Mouse (Mus musculus) kidney, embryonic 15.5 days (tissue): ENCODE data around the gene Cald1. TPM values are rescaled to one million over a fixed set of nuclear protein-coding genes. Genes with fewer than 3 reads are reported as not detected.

Experiments
- ATAC-seq: fragments of 200-750 bp; cut with Nextera tagmentation; replicated peaks from 2 replicates; pipeline ENCODE4 v1.8.0; 2017; ENCODE audit warnings: moderate TSS enrichment; ENCODE audit not compliant: low FRiP score
- H3K27ac ChIP-seq: fragments of 300-500 bp; sonication (generic); 2 replicates; pipeline ENCODE4 v1.5.1; 2015; ENCODE audit warnings: mild to moderate bottlenecking, inconsistent platforms
- H3K27me3 ChIP-seq: fragments of 300-500 bp; sonication (generic); 2 replicates; pipeline ENCODE4 v1.6.1; 2015; ENCODE audit warnings: inconsistent platforms
- H3K36me3 ChIP-seq: fragments of 300-500 bp; sonication (generic); 2 replicates; pipeline ENCODE4 v1.6.1; 2015; ENCODE audit warnings: inconsistent platforms
- H3K4me1 ChIP-seq: fragments of 300-500 bp; sonication (generic); 2 replicates; pipeline ENCODE4 v1.6.1; 2015; ENCODE audit warnings: inconsistent platforms
- H3K4me2 ChIP-seq: fragments of 300-500 bp; sonication (generic); 2 replicates; pipeline ENCODE4 v1.6.1; 2015; ENCODE audit warnings: moderate library complexity, mild to moderate bottlenecking, inconsistent platforms
- H3K4me3 ChIP-seq: fragments of 300-500 bp; sonication (generic); replicated peaks from 2 replicates; pipeline ENCODE4 v1.5.1; 2015; ENCODE audit warnings: mild to moderate bottlenecking, inconsistent platforms
- H3K9ac ChIP-seq: fragments of 300-500 bp; sonication (generic); 2 replicates; pipeline ENCODE4 v1.6.1; 2015; ENCODE audit warnings: mild to moderate bottlenecking, inconsistent platforms
- H3K9me3 ChIP-seq: fragments of 300-500 bp; sonication (generic); replicated peaks from 2 replicates; pipeline ENCODE4 v1.6.1; 2016; ENCODE audit warnings: inconsistent platforms
- WGBS: fragments of 180-500 bp; shearing (Covaris S2); methylation state at CpG from one replicate; pipeline ENCODE4 v1.1.7; 2015; ENCODE audit warnings: mixed read lengths; 5-methylcytosine and 5-hydroxymethylcytosine counted together
- polyA plus RNA-seq: library from polyadenylated mRNA; unstranded; fragments of >200 nt; fragmentation: Nextera tagmentation; extraction: Ambion mirVana; gene quantifications from 2 replicates; pipeline ENCODE4 v1.2.1, GENCODE M21; 2015

Cald1 gene
- polyA plus RNA-seq, 1 experiment from 2014 or later: 266 TPM

- no peaks in the 10 kb centered on the region for H3K9me3 ChIP-seq
- no peak for ATAC-seq
- no peak overlapping the region for H3K27ac ChIP-seq
- no peak overlapping the region for H3K4me2 ChIP-seq
- H3K36me3 ChIP-seq: no peaks in the 10 kb centered on the region
- no peak overlapping the region for H3K4me3 ChIP-seq
- no peak overlapping the region for H3K9ac ChIP-seq
- 48% methylated on average over 1 of the region's 1 CpGs for WGBS
- H3K4me1 ChIP-seq: peaks cover 16% of the 10 kb centered on the region; the same call in 1 of the 2 replicates
- H3K27me3 ChIP-seq: no peaks in the 10 kb centered on the region
Measured at GRCm38 (mm10) chr6:34620242-34620641, 21.9 kb downstream of the Cald1 start.

- H3K27me3 ChIP-seq: no peaks in the 10 kb centered on the region
- H3K4me3 ChIP-seq: no peak overlapping the region
- H3K4me1 ChIP-seq: peaks cover 23% of the 10 kb centered on the region
- no peak for ATAC-seq
- H3K9ac ChIP-seq: no peak overlapping the region
- 79% methylated on average over 6 of the region's 6 CpGs for WGBS
- no peak overlapping the region for H3K4me2 ChIP-seq
- H3K9me3 ChIP-seq: no peaks in the 10 kb centered on the region
- no peaks in the 10 kb centered on the region for H3K36me3 ChIP-seq
- peak overlapping the region; percentile 72 for H3K27ac ChIP-seq
Measured at GRCm38 (mm10) chr6:34622865-34623264, 24.6 kb downstream of the Cald1 start.

- H3K27me3 ChIP-seq: no peaks in the 10 kb centered on the region
- peak overlapping the region; percentile 72 for H3K27ac ChIP-seq
- no peak overlapping the region for H3K4me2 ChIP-seq
- WGBS: 57% methylated on average over 7 of the region's 7 CpGs
- no peaks in the 10 kb centered on the region for H3K9me3 ChIP-seq
- no peaks in the 10 kb centered on the region for H3K36me3 ChIP-seq
- H3K4me1 ChIP-seq: peaks cover 27% of the 10 kb centered on the region
- H3K9ac ChIP-seq: no peak overlapping the region
- no peak overlapping the region for H3K4me3 ChIP-seq
- ATAC-seq: no peak
Measured at GRCm38 (mm10) chr6:34623290-34623689, 25.0 kb downstream of the Cald1 start.

- 89% methylated on average over 3 of the region's 3 CpGs for WGBS
- H3K4me1 ChIP-seq: peaks cover 27% of the 10 kb centered on the region
- no peaks in the 10 kb centered on the region for H3K36me3 ChIP-seq
- no peak overlapping the region for H3K9ac ChIP-seq
- no peaks in the 10 kb centered on the region for H3K27me3 ChIP-seq
- H3K27ac ChIP-seq: no peak overlapping the region
- no peak overlapping the region for H3K4me2 ChIP-seq
- H3K4me3 ChIP-seq: no peak overlapping the region
- H3K9me3 ChIP-seq: no peaks in the 10 kb centered on the region
- no peak for ATAC-seq
Measured at GRCm38 (mm10) chr6:34624536-34624935, 26.2 kb downstream of the Cald1 start.

- Histone ChIP-seq H3K4me2 (peak overlapping the region; percentile 1; the same call in 1 of the 2 replicates), H3K4me1 (peaks cover 23% of the 10 kb centered on the region), H3K27ac (peak overlapping the region; percentile 86), H3K36me3 (no peaks in the 10 kb centered on the region), H3K9me3 (no peaks in the 10 kb centered on the region), H3K27me3 (no peaks in the 10 kb centered on the region), H3K4me3 (no peak overlapping the region), H3K9ac (no peak overlapping the region)
- no peak for ATAC-seq
- WGBS: 38% methylated on average over 8 of the region's 8 CpGs
Measured at GRCm38 (mm10) chr6:34626586-34627245, 28.4 kb downstream of the Cald1 start.

- Histone ChIP-seq H3K4me3 (no peak overlapping the region), H3K9me3 (no peaks in the 10 kb centered on the region), H3K27ac (no peak overlapping the region), H3K4me1 (peaks cover 14% of the 10 kb centered on the region), H3K9ac (no peak overlapping the region), H3K27me3 (no peaks in the 10 kb centered on the region), H3K4me2 (no peak overlapping the region), H3K36me3 (no peaks in the 10 kb centered on the region)
- ATAC-seq: no peak
- 33% methylated on average over 1 of the region's 1 CpGs for WGBS
Measured at GRCm38 (mm10) chr6:34628131-34628530, 29.8 kb downstream of the Cald1 start.

GRCm38 (mm10) chr6:34633776-34634175 is 35.5 kb downstream of the Cald1 start:
- H3K9me3 ChIP-seq: no peaks in the 10 kb centered on the region
- no peak; the same call in 1 of the 2 replicates for ATAC-seq

GRCm38 (mm10) chr6:34637588-34638438 is 39.5 kb downstream of the Cald1 start:
- Histone ChIP-seq H3K4me2 (no peak overlapping the region), H3K36me3 (no peaks in the 10 kb centered on the region), H3K9me3 (no peaks in the 10 kb centered on the region), H3K27me3 (no peaks in the 10 kb centered on the region), H3K9ac (no peak overlapping the region), H3K4me1 (peaks cover 45% of the 10 kb centered on the region), H3K27ac (peak overlapping the region; percentile 56), H3K4me3 (no peak overlapping the region)
- WGBS: 52% methylated on average over 10 of the region's 10 CpGs
- no peak for ATAC-seq

More at GRCm38 (mm10) chr6:34633776-34634175, 35.5 kb downstream of the Cald1 start:
- Histone ChIP-seq H3K9ac (no peak overlapping the region), H3K4me1 (peaks cover 20% of the 10 kb centered on the region), H3K36me3 (no peaks in the 10 kb centered on the region), H3K4me2 (no peak overlapping the region), H3K27ac (no peak overlapping the region), H3K4me3 (no peak overlapping the region), H3K27me3 (no peaks in the 10 kb centered on the region)
- WGBS: 46% methylated on average over 3 of the region's 3 CpGs

- Histone ChIP-seq H3K27me3 (no peaks in the 10 kb centered on the region), H3K27ac (peak overlapping the region; percentile 54; the same call in 1 of the 2 replicates), H3K36me3 (no peaks in the 10 kb centered on the region), H3K9me3 (no peaks in the 10 kb centered on the region), H3K4me2 (no peak overlapping the region), H3K9ac (no peak overlapping the region), H3K4me1 (peaks cover 45% of the 10 kb centered on the region), H3K4me3 (no peak overlapping the region)
- no peak for ATAC-seq
- 20% methylated on average over 2 of the region's 2 CpGs for WGBS
Measured at GRCm38 (mm10) chr6:34638667-34639066, 40.4 kb downstream of the Cald1 start.

- Histone ChIP-seq H3K9ac (no peak overlapping the region), H3K4me1 (peaks cover 45% of the 10 kb centered on the region), H3K9me3 (no peaks in the 10 kb centered on the region), H3K4me3 (no peak overlapping the region), H3K4me2 (no peak overlapping the region), H3K27ac (no peak overlapping the region), H3K36me3 (no peaks in the 10 kb centered on the region), H3K27me3 (no peaks in the 10 kb centered on the region)
- no peak for ATAC-seq
- 59% methylated on average over 9 of the region's 9 CpGs for whole genome bisulfite sequencing
Measured at GRCm38 (mm10) chr6:34640226-34640625, 41.9 kb downstream of the Cald1 start.

GRCm38 (mm10) chr6:34641081-34641480 is 42.8 kb downstream of the Cald1 start:
- Histone ChIP-seq H3K27ac (no peak overlapping the region), H3K4me3 (no peak overlapping the region), H3K9ac (no peak overlapping the region), H3K4me1 (peaks cover 45% of the 10 kb centered on the region), H3K9me3 (no peaks in the 10 kb centered on the region), H3K4me2 (no peak overlapping the region), H3K36me3 (no peaks in the 10 kb centered on the region), H3K27me3 (no peaks in the 10 kb centered on the region)
- ATAC-seq: no peak

GRCm38 (mm10) chr6:34642075-34642547 is 43.8 kb downstream of the Cald1 start:
- H3K4me2 ChIP-seq: no peak overlapping the region
- ATAC-seq: no peak
- H3K9ac ChIP-seq: no peak overlapping the region
- H3K9me3 ChIP-seq: no peaks in the 10 kb centered on the region
- no peaks in the 10 kb centered on the region for H3K27me3 ChIP-seq
- WGBS: 38% methylated on average over 5 of the region's 5 CpGs
- peaks cover 41% of the 10 kb centered on the region for H3K4me1 ChIP-seq
- H3K36me3 ChIP-seq: no peaks in the 10 kb centered on the region
- H3K4me3 ChIP-seq: no peak overlapping the region
- peak overlapping the region; percentile 18; the same call in 1 of the 2 replicates for H3K27ac ChIP-seq
